Mouse (Mus musculus) heart, adult 18-20 months (tissue): ENCODE results near the gene Serpinb8. TPM values are rescaled to one million over a fixed set of nuclear protein-coding genes. Genes with fewer than 3 reads are reported as not detected.

ENCODE experiments used
- DNase-seq, 2 experiments: peaks; one replicate each; pipeline ENCODE4 v3.0.0; 2021 to 2022; ENCODE audit warnings: mixed read lengths in 1 of 2
- total RNA-seq, 2 experiments: library from RNA; stranded (reverse); gene quantifications; 2 replicates each; pipeline ENCODE4 v1.2.3; 2021

Gene Serpinb8
- total RNA-seq, 2 experiments from 2014 or later, result 1.7 to 2.0 TPM

DNA sequence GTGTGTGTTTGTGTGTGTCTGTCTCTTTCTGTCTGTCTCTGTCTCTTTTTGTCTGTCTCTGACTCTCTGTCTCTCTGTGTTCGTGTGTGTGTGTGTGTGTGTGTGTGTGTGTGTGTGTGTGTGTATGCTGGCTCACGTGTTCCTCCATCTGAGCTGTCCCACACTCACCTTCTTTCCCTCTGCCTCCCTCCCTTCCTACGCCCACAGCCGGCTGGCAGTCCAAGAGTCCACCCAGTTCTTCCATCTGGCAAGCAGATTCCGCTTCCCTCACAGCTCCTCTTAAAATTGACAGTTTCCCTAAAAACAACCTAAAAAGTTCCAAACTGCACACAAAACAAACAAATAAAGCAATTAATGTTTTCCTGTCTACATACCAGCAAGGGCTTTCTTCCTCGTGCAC, 55.3 kb downstream of the Serpinb8 start:
- DNase-seq, result no peak

- no peak for DNase-seq
Measured at GRCm38 (mm10) chr1:107657689-107658088, 67.9 kb downstream of the Serpinb8 start.

Other genes starting within 250 kb of the Serpinb8 start
- gene Serpinb11, start 228.8 kb upstream of the Serpinb8 start, total RNA-seq, result under 1 TPM in 1 of 2 experiments, not detected in 1; 0.18 TPM
- not detected for gene Serpinb7, start 190.4 kb upstream of the Serpinb8 start, total RNA-seq
- under 1 TPM; 0.23 to 0.27 TPM for gene Serpinb2, start 78.6 kb upstream of the Serpinb8 start, total RNA-seq